Mouse (Mus musculus) intestine, postnatal 0 days (tissue): Measurements from ENCODE around the gene Dlgap1. TPM values are rescaled to one million over a fixed set of nuclear protein-coding genes. Genes with fewer than 3 reads are reported as not detected.

Source experiments
- ATAC-seq: fragments of 200-750 bp; cut with Nextera tagmentation; 2 replicates; pipeline ENCODE4 v1.8.0; 2017; ENCODE audit warnings: mild to moderate bottlenecking, moderate TSS enrichment, moderate library complexity
- H3K27ac ChIP-seq: fragments of 300-500 bp; sonication (generic); 2 replicates; pipeline ENCODE4 v1.5.1; 2014; ENCODE audit warnings: mild to moderate bottlenecking, low read depth, low read length, moderate library complexity
- H3K27me3 ChIP-seq: fragments of 300-500 bp; sonication (generic); replicated peaks from 2 replicates; pipeline ENCODE4 v1.6.1; 2014; ENCODE audit warnings: low read length, mixed read lengths; ENCODE audit not compliant: control insufficient read depth, insufficient read depth
- H3K36me3 ChIP-seq: fragments of 300-500 bp; sonication (generic); 2 replicates; pipeline ENCODE4 v1.6.1; 2014; ENCODE audit warnings: mild to moderate bottlenecking, moderate library complexity; ENCODE audit not compliant: control insufficient read depth, insufficient read depth
- H3K4me1 ChIP-seq: fragments of 300-500 bp; sonication (generic); replicated peaks from 2 replicates; pipeline ENCODE4 v1.6.1; 2014; ENCODE audit warnings: antibody characterized with exemption, low read length, mixed read lengths; ENCODE audit not compliant: control insufficient read depth, insufficient read depth
- H3K4me2 ChIP-seq: fragments of 300-500 bp; sonication (generic); replicated peaks from 2 replicates; pipeline ENCODE4 v1.6.1; 2014; ENCODE audit warnings: low read depth, mild to moderate bottlenecking, moderate library complexity
- H3K4me3 ChIP-seq: fragments of 300-500 bp; sonication (generic); 2 replicates; pipeline ENCODE4 v1.5.1; 2014; ENCODE audit warnings: low read depth, low read length
- H3K9ac ChIP-seq: fragments of 300-500 bp; sonication (generic); 2 replicates; pipeline ENCODE4 v1.6.1; 2014; ENCODE audit warnings: mild to moderate bottlenecking, low read depth, low read length
- H3K9me3 ChIP-seq: fragments of 300-500 bp; sonication (generic); 2 replicates; pipeline ENCODE4 v1.6.1; 2016; ENCODE audit warnings: mixed run types; ENCODE audit not compliant: control insufficient read depth
- CTCF ChIP-seq: sonication (generic); IDR thresholded peaks from 2 replicates; pipeline ENCODE4 v1.5.1; 2016; ENCODE audit warnings: low read depth, mild to moderate bottlenecking, control low read depth, antibody characterized with exemption, moderate library complexity
- WGBS: fragments of 180-500 bp; shearing (Covaris S2); extraction: QIAGEN DNeasy Blood & Tissue Kit; methylation state at CpG from one replicate; pipeline ENCODE4 v1.1.7; 2014; 5-methylcytosine and 5-hydroxymethylcytosine counted together
- polyA plus RNA-seq: library from polyadenylated mRNA; unstranded; fragments of >200 nt; fragmentation: Nextera tagmentation; extraction: Ambion mirVana; gene quantifications from 2 replicates; pipeline ENCODE4 v1.2.1, GENCODE M21; 2015

Gene Dlgap1
- polyA plus RNA-seq, 1 experiment from 2014 or later = 0.85 TPM

- H3K36me3 ChIP-seq = no peaks in the 10 kb centered on the region
- no peak for ATAC-seq
- TF ChIP-seq CTCF = peak; percentile 53
Observed at GRCm38 (mm10) chr17:70783273-70783672, 814.4 kb downstream of the Dlgap1 start.

GRCm38 (mm10) chr17:70787366-70787765 is 818.5 kb downstream of the Dlgap1 start:
- no peak overlapping the region for H3K4me2 ChIP-seq
- 93% methylated on average over 2 of the region's 2 CpGs for WGBS
- no peak for ATAC-seq
- H3K27me3 ChIP-seq = no peaks in the 10 kb centered on the region
- no peak overlapping the region for H3K9ac ChIP-seq
- no peak overlapping the region for H3K27ac ChIP-seq
- H3K9me3 ChIP-seq = no peaks in the 10 kb centered on the region
- no peaks in the 10 kb centered on the region for H3K36me3 ChIP-seq
- no peak overlapping the region for H3K4me3 ChIP-seq
- no peaks in the 10 kb centered on the region for H3K4me1 ChIP-seq
- TF ChIP-seq CTCF = no peak

More at GRCm38 (mm10) chr17:70783273-70783672, 814.4 kb downstream of the Dlgap1 start:
- Histone ChIP-seq H3K4me3 (no peak overlapping the region), H3K4me2 (no peak overlapping the region), H3K27me3 (no peaks in the 10 kb centered on the region), H3K9me3 (no peaks in the 10 kb centered on the region), H3K27ac (no peak overlapping the region), H3K9ac (no peak overlapping the region), H3K4me1 (peaks cover 10% of the 10 kb centered on the region; the same call in 1 of the 2 replicates)
- WGBS = 96% methylated on average over 3 of the region's 3 CpGs

GRCm38 (mm10) chr17:70790801-70791200 is 821.9 kb downstream of the Dlgap1 start:
- no peaks in the 10 kb centered on the region for H3K4me1 ChIP-seq
- 89% methylated on average over 4 of the region's 4 CpGs for WGBS
- no peak overlapping the region for H3K4me3 ChIP-seq
- no peaks in the 10 kb centered on the region for H3K9me3 ChIP-seq
- no peaks in the 10 kb centered on the region for H3K36me3 ChIP-seq
- no peak for ATAC-seq
- no peak overlapping the region for H3K4me2 ChIP-seq
- no peak overlapping the region for H3K9ac ChIP-seq
- H3K27ac ChIP-seq = no peak overlapping the region
- H3K27me3 ChIP-seq = no peaks in the 10 kb centered on the region
- TF ChIP-seq CTCF = no peak

- no peak overlapping the region for H3K4me3 ChIP-seq
- no peaks in the 10 kb centered on the region for H3K9me3 ChIP-seq
- no peaks in the 10 kb centered on the region for H3K27me3 ChIP-seq
- H3K36me3 ChIP-seq = no peaks in the 10 kb centered on the region
- TF ChIP-seq CTCF = no peak
- no peak overlapping the region for H3K27ac ChIP-seq
- ATAC-seq = no peak
- 86% methylated on average over 9 of the region's 9 CpGs for WGBS
- no peak overlapping the region for H3K9ac ChIP-seq
- H3K4me2 ChIP-seq = no peak overlapping the region
- H3K4me1 ChIP-seq = no peaks in the 10 kb centered on the region
Observed at GRCm38 (mm10) chr17:70791596-70792275, 822.9 kb downstream of the Dlgap1 start.

- WGBS = 12% methylated on average over 7 of the region's 7 CpGs
- Histone ChIP-seq H3K4me3 (no peak overlapping the region), H3K9ac (no peak overlapping the region), H3K4me1 (no peaks in the 10 kb centered on the region), H3K36me3 (no peaks in the 10 kb centered on the region), H3K9me3 (no peaks in the 10 kb centered on the region), H3K27ac (no peak overlapping the region), H3K4me2 (peak overlapping the region; percentile 6; the same call in 1 of the 2 replicates), H3K27me3 (no peaks in the 10 kb centered on the region)
- no peak for TF ChIP-seq CTCF
- peak; percentile 87 for ATAC-seq
Observed at GRCm38 (mm10) chr17:70794291-70794690, 825.4 kb downstream of the Dlgap1 start.

GRCm38 (mm10) chr17:70794722-70795121 is 825.8 kb downstream of the Dlgap1 start:
- Histone ChIP-seq H3K27me3 (no peaks in the 10 kb centered on the region), H3K4me3 (no peak overlapping the region), H3K9ac (no peak overlapping the region), H3K36me3 (no peaks in the 10 kb centered on the region), H3K4me2 (0 out of 2 replicates have a peak overlapping the region, but pooled peaks have one; percentile 6), H3K4me1 (no peaks in the 10 kb centered on the region), H3K27ac (no peak overlapping the region), H3K9me3 (no peaks in the 10 kb centered on the region)
- TF ChIP-seq CTCF = no peak
- ATAC-seq = peak; percentile 28; the same call in 1 of the 2 replicates
- 45% methylated on average over 6 of the region's 6 CpGs for WGBS

GRCm38 (mm10) chr17:70795196-70795595 is 826.3 kb downstream of the Dlgap1 start:
- Histone ChIP-seq H3K36me3 (no peaks in the 10 kb centered on the region), H3K4me3 (no peak overlapping the region), H3K9me3 (no peaks in the 10 kb centered on the region), H3K27ac (no peak overlapping the region), H3K4me1 (no peaks in the 10 kb centered on the region), H3K9ac (no peak overlapping the region), H3K4me2 (no peak overlapping the region), H3K27me3 (no peaks in the 10 kb centered on the region)
- no peak for ATAC-seq
- 75% methylated on average over 4 of the region's 4 CpGs for WGBS
- TF ChIP-seq CTCF = no peak
